ENCODE assay signal across 8 mouse cellular contexts in genomic region chr11:17953231-17954134, GRCm38 (mm10). TPM values are rescaled to one million over a fixed set of nuclear protein-coding genes. Genes with fewer than 3 reads are reported as not detected.
DNase-seq lines count a peak whose midpoint lies in the region; ATAC-seq lines count a peak whose summit lies in the region.

Gene Etaa1 (minus strand): TSS chr11:17953875.

- intact Hi-C loops in left cerebral cortex, postnatal 10 days (cut with DNase I): no loop called here

- peak; percentile 95 for ATAC-seq in inflammation-experienced regulatory T-cells, adult 6 months
- ATAC-seq in megakaryocyte-erythroid progenitor cell, adult 5-6 weeks (replicated peaks; ENCODE audit: low FRiP score, low TSS enrichment, poor library complexity, severe bottlenecking): peak; percentile 98

- DNase-seq in adipocyte (ENCODE audit: low spot score): peak; percentile 94
- DNase-seq in embryo, embryonic 10 days (ENCODE audit: low spot score): peak; percentile 98
- DNase-seq in gastrocnemius, postnatal 10 days: peak; percentile 93
- DNase-seq in left cerebral cortex, postnatal 10 days (ENCODE audit: extremely low spot score in 1 of 2, low spot score in 2 of 2): peak; percentile 93 to 95
- DNase-seq in right cerebral cortex, postnatal 25 days: peak; percentile 93
- DNase-seq in urinary bladder, postnatal 4 days (ENCODE audit: low spot score in 2 of 2): peak; percentile 88 to 95

RNA-seq across cellular contexts. Expression of gene Etaa1, which starts in this region (rescaled TPM):
- total RNA-seq in gastrocnemius, postnatal 10 days (2021): 1 to 10 TPM; 3.1 to 4.0 TPM
- polyA plus RNA-seq in inflammation-experienced regulatory T-cells, adult 6 months (2017; shearing (Covaris generic)): 1 to 10 TPM; 3.6 to 5.1 (median 5.0) TPM
- 1 to 10 TPM; 7.5 to 7.6 TPM for total RNA-seq in left cerebral cortex, postnatal 10 days (2021)
- total RNA-seq in megakaryocyte-erythroid progenitor cell, adult 5-6 weeks (2014; fragmentation: Nextera tagmentation): 10.1 and 17.3 TPM in 2 replicates
- total RNA-seq in megakaryocyte-erythroid progenitor cell, adult 5-6 weeks (2017): 25.0 and 27.4 TPM in 2 replicates

Comparison
In these comparisons a context has a peak if more than half of its experiments do, and no peak if none do; other contexts are left out.
1. Peak in every context shown above with its lines: DNase-seq and ATAC-seq.